Mouse (Mus musculus): ENCODE results near the gene Dnmt3b. TPM values are rescaled to one million over a fixed set of nuclear protein-coding genes. Genes with fewer than 3 reads are reported as not detected.

Gene Dnmt3b
- 1 to 10 TPM; 1.9 to 2.1 TPM for total RNA-seq (2021)
- long read RNA-seq, experiment 1, partial matches to known transcripts = 1 of 2 reads
- long read RNA-seq, experiment 1, other reads (novel, unspliced or antisense) = 1 of 2 reads
- long read RNA-seq, experiment 2, partial matches to known transcripts = 0 of 2 reads
- long read RNA-seq, experiment 2, other reads (novel, unspliced or antisense) = 2 of 2 reads

GRCm38 (mm10) chr2:153649298-153650013 is at the start of gene Dnmt3b:
Gene Dnmt3b (plus strand): TSS chr2:153649450.
- intact Hi-C loops (cut with DNase I) = no loop called here
- DNase-seq = peak; percentile 72 to 79

GRCm38 (mm10) chr2:153600021-153600666 is 49.1 kb upstream of the Dnmt3b start:
- peak; percentile 62 to 67 for DNase-seq
- intact Hi-C loops (cut with DNase I) = no loop called here

- intact Hi-C loops (cut with DNase I) = no loop called here
- DNase-seq = peak; percentile 53 to 68
Measured at GRCm38 (mm10) chr2:153600667-153601648, 48.3 kb upstream of the Dnmt3b start.

- intact Hi-C loops (cut with DNase I) = no loop called here
- DNase-seq = no peak
Measured at GRCm38 (mm10) chr2:153603724-153604123, 45.5 kb upstream of the Dnmt3b start.

- DNase-seq = no peak
- intact Hi-C loops (cut with DNase I) = no loop called here
Measured at GRCm38 (mm10) chr2:153606421-153606820, 42.8 kb upstream of the Dnmt3b start.

GRCm38 (mm10) chr2:153607870-153608515 is 41.3 kb upstream of the Dnmt3b start:
- intact Hi-C loops (cut with DNase I) = no loop called here
- peak; percentile 51 to 56 for DNase-seq

GRCm38 (mm10) chr2:153609058-153609457 is 40.2 kb upstream of the Dnmt3b start:
- intact Hi-C loops (cut with DNase I) = no loop called here
- no peak for DNase-seq

- intact Hi-C loops (cut with DNase I) = no loop called here
- peak; percentile 87 to 94 for DNase-seq
Measured at GRCm38 (mm10) chr2:153609548-153609947, 39.7 kb upstream of the Dnmt3b start.

- intact Hi-C loops (cut with DNase I) = no loop called here
- no peak for DNase-seq
Measured at GRCm38 (mm10) chr2:153610426-153611240, 38.6 kb upstream of the Dnmt3b start.

GRCm38 (mm10) chr2:153611241-153611630 is 38.0 kb upstream of the Dnmt3b start:
- intact Hi-C loops (cut with DNase I) = no loop called here
- DNase-seq = no peak

GRCm38 (mm10) chr2:153611743-153612142 is 37.5 kb upstream of the Dnmt3b start:
- no peak for DNase-seq
- intact Hi-C loops (cut with DNase I) = no loop called here

- DNase-seq = peak in 1 of 2 experiments; percentile 20
- intact Hi-C loops (cut with DNase I) = no loop called here
Measured at GRCm38 (mm10) chr2:153612594-153613281, 36.5 kb upstream of the Dnmt3b start.

GRCm38 (mm10) chr2:153616893-153617292 is 32.4 kb upstream of the Dnmt3b start:
- intact Hi-C loops (cut with DNase I) = no loop called here

GRCm38 (mm10) chr2:153618439-153618838 is 30.8 kb upstream of the Dnmt3b start:
- intact Hi-C loops (cut with DNase I) = no loop called here

More at GRCm38 (mm10) chr2:153616893-153617292, 32.4 kb upstream of the Dnmt3b start:
- no peak for DNase-seq

GRCm38 (mm10) chr2:153618889-153619288 is 30.4 kb upstream of the Dnmt3b start:
- DNase-seq = no peak
- intact Hi-C loops (cut with DNase I) = no loop called here

More at GRCm38 (mm10) chr2:153618439-153618838, 30.8 kb upstream of the Dnmt3b start:
- no peak for DNase-seq

GRCm38 (mm10) chr2:153622449-153622848 is 26.8 kb upstream of the Dnmt3b start:
- no peak for DNase-seq
- intact Hi-C loops (cut with DNase I) = no loop called here

GRCm38 (mm10) chr2:153630950-153631349 is 18.3 kb upstream of the Dnmt3b start:
- DNase-seq = no peak
- intact Hi-C loops (cut with DNase I) = no loop called here

All from heart, postnatal 14 days (tissue).